Mouse (Mus musculus) kidney, postnatal 36 days (tissue): ENCODE results near the gene Ninl.
"Not testable (repeated sequence)": the region's sequence is repeated elsewhere in the genome, so short reads cannot be mapped to it uniquely, and the experiment has no call there.

Source experiments
- DNase-seq, 2 experiments: peaks; one replicate each; pipeline ENCODE4 v3.0.0; 2021 to 2022; ENCODE audit warnings: mixed read lengths in 2 of 2

Ninl gene

GRCm38 (mm10) chr2:150947880-150948611, 91.1 kb downstream of the Ninl start:
- DNase-seq = not testable (repeated sequence)

- not testable (repeated sequence) for DNase-seq
Observed at GRCm38 (mm10) chr2:150947341-150947740, 91.8 kb downstream of the Ninl start.

GRCm38 (mm10) chr2:150944017-150944416, 95.2 kb downstream of the Ninl start:
- DNase-seq = no peak

GRCm38 (mm10) chr2:150934659-150935058, 104.5 kb downstream of the Ninl start:
- no peak for DNase-seq

DNA sequence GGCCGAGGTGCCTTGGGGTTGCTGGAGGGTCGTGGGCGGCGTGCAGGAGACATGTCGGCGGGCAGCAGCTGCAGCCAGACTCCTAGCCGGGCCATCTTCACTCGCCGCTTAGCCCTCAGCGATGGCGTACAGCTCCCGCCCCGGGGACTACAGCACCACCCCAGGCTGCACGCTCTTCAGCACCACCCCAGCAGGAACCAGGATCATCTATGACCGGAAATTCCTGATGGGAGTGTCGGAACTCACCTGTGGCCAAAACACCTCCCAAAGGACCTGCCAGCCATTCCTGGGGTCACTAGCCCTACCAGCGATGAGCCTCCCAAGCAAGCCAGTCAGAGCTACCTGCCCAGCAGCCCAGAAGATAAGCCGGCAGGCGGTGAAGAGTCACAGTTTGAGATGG, 105.7 kb downstream of the Ninl start:
- no peak for DNase-seq

GRCm38 (mm10) chr2:150930806-150931205, 108.4 kb downstream of the Ninl start:
- no peak for DNase-seq

DNA sequence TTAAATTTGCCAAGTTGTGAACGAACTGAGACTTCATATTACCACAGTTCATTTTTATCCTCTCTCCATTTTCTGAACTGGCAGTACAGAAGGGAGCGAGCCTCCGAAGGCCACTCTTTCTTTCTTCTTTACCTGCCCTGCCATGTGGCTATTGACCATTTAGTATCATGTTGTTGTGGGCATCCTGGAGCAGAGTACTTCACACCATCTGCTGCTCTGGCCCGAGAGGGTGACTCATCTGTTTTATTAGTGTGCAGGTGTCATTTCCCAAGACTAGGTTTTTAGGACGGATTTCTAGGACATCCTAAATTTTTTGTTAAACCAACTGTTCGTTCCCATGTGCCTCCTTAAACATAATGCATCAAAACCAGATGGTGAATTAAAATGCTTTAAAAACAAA, 110.0 kb downstream of the Ninl start:
- DNase-seq = no peak

- peak; percentile 39 to 74 for DNase-seq
Observed at GRCm38 (mm10) chr2:150927038-150927720, 112.0 kb downstream of the Ninl start.

- DNase-seq = no peak
Observed at GRCm38 (mm10) chr2:150923505-150923904, 115.7 kb downstream of the Ninl start.

DNA sequence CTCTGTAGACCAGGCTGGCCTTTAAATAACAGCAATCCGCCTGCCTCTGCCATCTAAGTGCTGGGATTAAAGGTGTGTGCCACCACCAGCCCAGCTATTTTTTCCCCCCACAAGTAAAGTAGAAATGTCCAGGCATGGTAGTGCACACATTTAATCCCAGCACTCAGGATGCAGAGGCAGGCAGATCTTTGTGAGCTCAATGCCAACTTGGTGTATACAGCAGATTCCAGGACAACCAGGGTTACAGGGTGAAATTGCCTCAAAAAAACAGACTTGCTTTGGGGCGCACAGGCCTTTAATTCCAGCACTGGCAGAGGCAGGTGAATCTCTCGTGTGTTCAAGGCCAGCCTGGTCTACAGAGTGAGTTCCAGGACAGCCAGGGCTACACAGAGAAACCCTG, 116.2 kb downstream of the Ninl start:
- DNase-seq = no peak

- no peak for DNase-seq
Observed at GRCm38 (mm10) chr2:150922165-150922564, 117.0 kb downstream of the Ninl start.

GRCm38 (mm10) chr2:150921697-150922096, 117.5 kb downstream of the Ninl start:
- no peak for DNase-seq

GRCm38 (mm10) chr2:150920543-150920942, 118.6 kb downstream of the Ninl start:
- no peak for DNase-seq

- DNase-seq = no peak
Observed at GRCm38 (mm10) chr2:150918720-150919119, 120.5 kb downstream of the Ninl start.

DNA sequence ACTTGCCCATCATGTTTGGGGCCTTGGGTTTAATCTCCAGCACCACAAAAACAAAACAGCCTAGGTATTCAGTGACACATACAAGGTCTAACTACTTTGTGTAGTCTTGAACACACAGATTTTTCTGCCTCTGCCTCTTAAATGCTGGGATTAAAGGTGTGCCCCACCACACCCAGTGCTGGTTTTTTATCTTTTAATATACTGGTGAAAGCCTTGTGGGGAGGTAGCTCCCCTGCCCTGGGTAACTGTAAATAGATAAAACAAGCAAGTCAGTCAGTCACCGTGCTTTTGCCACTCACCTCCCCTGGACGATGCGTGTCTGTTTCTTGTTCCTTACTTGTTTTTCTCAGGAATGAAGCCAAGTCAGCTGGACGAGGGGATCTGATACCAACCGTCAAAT, 123.4 kb downstream of the Ninl start:
- DNase-seq = no peak

- no peak for DNase-seq
Observed at GRCm38 (mm10) chr2:150914781-150915515, 124.2 kb downstream of the Ninl start.

GRCm38 (mm10) chr2:150910295-150910881, 128.8 kb downstream of the Ninl start:
- no peak for DNase-seq

DNA sequence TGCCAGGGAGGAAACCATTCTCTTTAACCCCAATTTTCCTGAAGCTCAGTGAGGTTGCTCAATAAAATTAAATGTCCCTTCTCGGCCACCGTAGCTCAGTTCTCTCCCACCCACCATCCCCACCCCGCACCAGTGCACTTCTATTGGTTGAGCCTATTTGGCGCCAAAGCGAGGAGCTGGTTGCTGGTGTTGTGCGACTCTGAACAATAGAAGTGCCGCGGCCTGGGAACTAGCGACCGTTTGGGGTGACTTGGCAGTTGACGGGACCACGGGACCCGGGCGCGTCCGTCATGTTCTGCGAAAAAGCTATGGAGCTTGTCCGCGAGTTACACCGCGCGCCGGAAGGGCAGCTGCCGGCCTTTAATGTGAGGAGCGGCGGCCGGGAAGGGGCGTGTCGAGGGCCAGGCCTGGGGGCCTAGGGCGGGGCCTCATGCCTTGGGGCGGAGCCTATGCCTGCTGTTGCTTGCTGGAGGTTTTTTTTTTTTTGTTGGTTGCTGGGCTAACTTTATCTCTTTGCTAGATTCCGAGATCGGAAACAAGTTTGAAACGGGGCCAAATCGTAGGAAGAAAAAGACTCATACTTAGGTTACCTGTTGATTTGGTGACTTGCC, 129.6 kb downstream of the Ninl start:
- peak; percentile 96 to 99 for DNase-seq

DNA sequence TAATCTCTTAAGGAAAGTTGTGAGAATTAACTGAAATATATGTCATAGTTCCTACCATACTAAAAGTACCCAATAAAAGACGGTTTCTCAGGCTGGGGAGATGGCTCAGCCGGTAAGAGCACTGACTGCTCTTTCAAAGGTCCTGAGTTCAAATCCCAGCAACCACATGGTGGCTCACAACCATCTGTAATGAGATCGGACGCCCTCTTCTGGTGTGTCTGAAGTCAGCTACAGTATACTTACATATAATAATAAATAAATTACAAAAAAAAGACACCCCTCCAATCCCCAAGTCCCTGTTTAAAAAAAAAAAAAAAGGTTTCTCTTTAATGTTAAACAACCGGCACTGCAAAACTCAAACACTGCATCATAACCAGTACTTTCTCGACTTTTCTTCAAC, 130.3 kb downstream of the Ninl start:
- not testable (repeated sequence) for DNase-seq

DNA sequence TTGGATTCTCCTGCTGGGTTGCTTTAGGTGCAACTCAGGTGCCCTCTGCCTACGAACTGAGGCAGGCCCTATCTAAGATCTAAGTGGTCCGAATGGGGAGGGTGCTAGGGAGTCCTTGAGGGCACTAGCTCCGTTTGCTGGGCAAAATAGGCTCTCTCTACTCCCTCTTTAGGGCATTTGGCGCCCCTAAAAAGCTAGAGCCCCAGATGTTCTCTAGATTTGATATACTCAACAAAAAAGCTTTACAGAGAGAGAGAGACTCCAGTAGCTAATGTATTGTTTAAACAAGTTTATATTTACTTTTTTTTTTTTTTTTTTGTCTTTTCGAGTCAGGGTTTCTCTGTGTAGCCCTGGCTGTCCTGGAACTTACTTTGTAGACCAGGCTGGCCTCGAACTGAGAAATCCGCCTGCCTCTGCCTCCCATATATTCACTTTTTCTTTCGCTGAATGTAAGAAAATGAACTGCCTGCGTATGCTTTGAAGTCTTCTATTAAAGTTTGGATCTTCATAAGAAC, 134.2 kb downstream of the Ninl start, which contains the start of gene Gins1:
TSS of gene Gins1 (plus strand) at position 465 of the 515 bp plus-strand sequence.
- no peak for DNase-seq

GRCm38 (mm10) chr2:150904272-150904935, 134.8 kb downstream of the Ninl start, which contains the start of gene Abhd12:
Gene Abhd12, minus strand, starts transcription at chr2:150904741.
- DNase-seq = peak; percentile 99 to 100

DNA sequence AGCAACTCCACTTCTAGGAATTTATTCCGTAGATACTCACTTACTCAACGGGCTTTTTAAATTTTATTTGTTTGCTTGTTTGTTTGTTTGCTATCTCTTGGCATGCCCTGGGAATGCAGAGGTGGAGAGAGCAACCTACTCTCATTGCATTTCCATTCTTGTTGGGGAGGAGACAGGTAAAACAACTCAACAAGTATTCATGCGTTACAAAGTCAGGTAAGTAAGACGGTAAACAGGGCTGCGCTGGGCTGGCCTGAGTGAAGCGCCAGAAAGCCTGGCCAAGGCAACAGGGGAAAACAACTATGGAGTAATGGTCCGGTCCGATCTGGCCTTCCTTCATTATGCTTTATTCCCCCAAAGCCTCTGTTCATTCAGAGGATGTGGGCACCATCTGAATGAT, 136.8 kb downstream of the Ninl start:
- DNase-seq = no peak
